ENCODE assay signal across 8 mouse cellular contexts in genomic region chr5:33723019-33723640, GRCm38 (mm10). TPM values are rescaled to one million over a fixed set of nuclear protein-coding genes. Genes with fewer than 3 reads are reported as not detected.
DNase-seq lines count a peak whose midpoint lies in the region; ATAC-seq and TF ChIP-seq lines count a peak whose summit lies in the region.

No protein-coding gene starts in this region.

- peak; percentile 16 for DNase-seq in CD4-positive, CD25-positive, alpha-beta regulatory T cell, adult 2 months (ENCODE audit: low read depth, low spot score)
- DNase-seq in forebrain, postnatal 0 days, result peak; percentile 30
- DNase-seq in kidney, postnatal 4 days, result peak; percentile 64 to 71
- no peak for DNase-seq in left cerebral cortex, adult 8-10 months (ENCODE audit: low spot score in 2 of 2)

- ATAC-seq in CD4-positive, CD25-positive, alpha-beta regulatory T cell, adult 4 months, result no peak
- ATAC-seq in forebrain, postnatal 0 days, result peak; percentile 26; the same call in 1 of the 2 replicates
- ATAC-seq in midbrain, embryonic 16.5 days, result peak; percentile 22; the same call in 1 of the 2 replicates
- no peak for ATAC-seq in frontal cortex, adult (ENCODE audit: low TSS enrichment)

- no peak for TF ChIP-seq POLR2A in ES-Bruce4 (IDR thresholded peaks at IDR 0.05; ENCODE audit: insufficient read depth, low read length)

- under 1% methylated on average over 61 of the region's 61 CpGs for WGBS in forebrain, postnatal 0 days
- 0% methylated on average over 51 of the region's 61 CpGs for WGBS in midbrain, embryonic 16.5 days

- no peaks in the 10 kb centered on the region for H3K9me3 ChIP-seq in ES-Bruce4 (replicated peaks; ENCODE audit: control insufficient read depth, insufficient read depth, low read length, poor library complexity, severe bottlenecking)
- H3K9me3 ChIP-seq in forebrain, postnatal 0 days (ENCODE audit: low read length), result no peaks in the 10 kb centered on the region
- no peaks in the 10 kb centered on the region for H3K9me3 ChIP-seq in midbrain, embryonic 16.5 days (replicated peaks; ENCODE audit: control insufficient read depth, low read length, poor library complexity, severe bottlenecking)

- peak overlapping the region; percentile 82 for H3K4me3 ChIP-seq in ES-Bruce4 (ENCODE audit: low read depth, low read length)
- H3K4me3 ChIP-seq in forebrain, postnatal 0 days (ENCODE audit: low read depth, low read length), result peak overlapping the region; percentile 62
- H3K4me3 ChIP-seq in midbrain, embryonic 16.5 days (ENCODE audit: low read depth, low read length), result peak overlapping the region; percentile 64

- TF ChIP-seq CTCF in ES-Bruce4 (IDR thresholded peaks at IDR 0.05; ENCODE audit: low read depth, low read length), result no peak
- TF ChIP-seq CTCF in forebrain, postnatal 0 days (IDR thresholded peaks at IDR 0.05; ENCODE audit: low read depth), result peak; percentile 1; the same call in 1 of the 2 replicates

- H3K36me3 ChIP-seq in ES-Bruce4 (ENCODE audit: control insufficient read depth, insufficient read depth, low read length, poor library complexity, severe bottlenecking), result no peaks in the 10 kb centered on the region
- no peaks in the 10 kb centered on the region for H3K36me3 ChIP-seq in forebrain, postnatal 0 days (ENCODE audit: insufficient read depth)
- no peaks in the 10 kb centered on the region for H3K36me3 ChIP-seq in midbrain, embryonic 16.5 days (ENCODE audit: control insufficient read depth, insufficient read depth, low read length)

- H3K9ac ChIP-seq in ES-Bruce4 (ENCODE audit: low read depth, poor library complexity, severe bottlenecking), result peak overlapping the region; percentile 37
- H3K9ac ChIP-seq in forebrain, postnatal 0 days, result peak overlapping the region; percentile 65
- H3K9ac ChIP-seq in midbrain, embryonic 16.5 days (ENCODE audit: low read depth, low read length), result peak overlapping the region; percentile 65

- no peak overlapping the region for H3K27ac ChIP-seq in ES-Bruce4 (ENCODE audit: insufficient read depth, low read length)
- peak overlapping the region; percentile 40; the same call in 1 of the 2 replicates for H3K27ac ChIP-seq in forebrain, postnatal 0 days (ENCODE audit: low read depth, low read length)
- peak overlapping the region; percentile 50 for H3K27ac ChIP-seq in midbrain, embryonic 16.5 days (ENCODE audit: low read length)

- peak overlapping the region; percentile 98 for H3K4me2 ChIP-seq in forebrain, postnatal 0 days (ENCODE audit: low read depth)
- peak overlapping the region; percentile 99 for H3K4me2 ChIP-seq in midbrain, embryonic 16.5 days (ENCODE audit: low read length)

- H3K27me3 ChIP-seq in ES-Bruce4 (ENCODE audit: control insufficient read depth, insufficient read depth, low read length, poor library complexity, severe bottlenecking), result peaks cover 18% of the 10 kb centered on the region
- H3K27me3 ChIP-seq in forebrain, postnatal 0 days (ENCODE audit: insufficient read depth, low read length), result no peaks in the 10 kb centered on the region
- peaks cover 20% of the 10 kb centered on the region for H3K27me3 ChIP-seq in midbrain, embryonic 16.5 days (ENCODE audit: control insufficient read depth, insufficient read depth, low read depth, low read length)

- peaks cover 2% of the 10 kb centered on the region for H3K4me1 ChIP-seq in ES-Bruce4 (ENCODE audit: control insufficient read depth, insufficient read depth, low read length)
- H3K4me1 ChIP-seq in forebrain, postnatal 0 days (ENCODE audit: insufficient read depth), result no peaks in the 10 kb centered on the region; the same call in 1 of the 2 replicates
- peaks cover 21% of the 10 kb centered on the region for H3K4me1 ChIP-seq in midbrain, embryonic 16.5 days (ENCODE audit: control insufficient read depth, insufficient read depth, low read length)

- TF ChIP-seq EP300 in ES-Bruce4 (IDR thresholded peaks at IDR 0.05; ENCODE audit: insufficient read depth, low read depth, low read length), result no peak

RNA-seq across cellular contexts. Expression of gene Fgfr3, which starts 1.7 kb away (rescaled TPM):
- polyA plus RNA-seq in CD4-positive, CD25-positive, alpha-beta regulatory T cell, adult 4 months (2017; shearing (Covaris generic)), result not detected
- polyA plus RNA-seq in ES-Bruce4 (2011; ENCODE audit: insufficient read depth, insufficient read length, low read depth, missing spikeins), result 2.9 and 4.0 TPM in 2 replicates
- total RNA-seq in forebrain, postnatal 0 days (2014; rRNA removed), result 52.2 and 56.6 TPM in 2 replicates
- 11.7 and 22.2 TPM in 2 replicates for polyA plus RNA-seq in forebrain, postnatal 0 days (2015; fragmentation: Nextera tagmentation; extraction: Ambion mirVana)
- 19.1 and 23.9 TPM in 2 replicates for polyA plus RNA-seq in midbrain, embryonic 16.5 days (2015; fragmentation: Nextera tagmentation; extraction: Ambion mirVana)
- 100 to 1,000 TPM; 103 to 113 (median 105) TPM for total RNA-seq in left cerebral cortex, adult 8-10 months (2022)

RNA-seq across cellular contexts. Expression of gene Letm1, which starts 59.5 kb away (rescaled TPM):
- 10 to 100 TPM; 15.9 to 17.5 TPM for polyA plus RNA-seq in CD4-positive, CD25-positive, alpha-beta regulatory T cell, adult 4 months (2017; shearing (Covaris generic))
- 34.2 and 36.7 TPM in 2 replicates for polyA plus RNA-seq in ES-Bruce4 (2011; ENCODE audit: insufficient read depth, insufficient read length, low read depth, missing spikeins)
- 42.7 and 48.6 TPM in 2 replicates for total RNA-seq in forebrain, postnatal 0 days (2014; rRNA removed)
- polyA plus RNA-seq in forebrain, postnatal 0 days (2015; fragmentation: Nextera tagmentation; extraction: Ambion mirVana), result 79.7 and 83.6 TPM in 2 replicates
- 69.1 and 71.5 TPM in 2 replicates for polyA plus RNA-seq in midbrain, embryonic 16.5 days (2015; fragmentation: Nextera tagmentation; extraction: Ambion mirVana)
- total RNA-seq in left cerebral cortex, adult 8-10 months (2022), result 100 to 1,000 TPM in 1 of 4 experiments, 10 to 100 TPM in 3; 94.3 to 103 (median 95.4) TPM

Comparison
In these comparisons a context has a peak if more than half of its experiments do, and no peak if none do; other contexts are left out.
1. DNase-seq: peak in CD4-positive, CD25-positive, alpha-beta regulatory T cell, adult 2 months (single experiment), forebrain, postnatal 0 days (single experiment) and kidney, postnatal 4 days (2 of 2); none in left cerebral cortex, adult 8-10 months (0 of 2).
2. ATAC-seq: peak in forebrain, postnatal 0 days (single experiment) and midbrain, embryonic 16.5 days (single experiment); none in CD4-positive, CD25-positive, alpha-beta regulatory T cell, adult 4 months (single experiment) and frontal cortex, adult (single experiment).
3. Peak in every context shown above with its lines, with median percentiles within 50 percentile points of each other: H3K4me3 ChIP-seq and H3K9ac ChIP-seq.